ENCODE assay signal across 9 mouse cellular contexts in the genomic region with DNA sequence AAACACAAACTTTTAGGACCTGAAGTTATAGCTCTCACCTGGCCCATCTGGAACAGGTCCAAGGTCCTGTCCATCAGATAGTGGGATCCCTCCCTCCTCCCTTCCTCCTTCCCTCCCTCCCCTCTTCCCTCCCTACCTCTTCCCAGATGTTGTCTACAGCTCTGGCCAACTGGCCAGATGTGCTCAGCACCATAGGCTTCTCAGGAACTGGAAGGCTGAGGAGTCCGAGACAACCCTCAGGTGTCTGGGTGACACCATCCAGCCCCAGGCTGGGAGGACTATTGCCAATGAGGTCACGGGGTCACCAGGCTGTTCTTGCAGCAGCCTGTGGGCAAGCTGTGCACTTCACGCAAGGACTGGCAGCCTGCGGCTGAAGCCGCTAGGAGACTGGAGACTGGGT.
DNase-seq lines count a peak whose midpoint lies in the region; ATAC-seq and TF ChIP-seq lines count a peak whose summit lies in the region.
"Had no signal": no experiment of that assay in that cellular context is flagged by ENCODE, and none has a peak within 500 bp of the region (broad histone marks: within the 10 kb centered on the region; RNA-seq: fewer than 3 reads in every experiment).

No protein-coding gene starts in this region.

- H3K9ac ChIP-seq in lung, embryonic 14.5 days = no peak overlapping the region
- no peak overlapping the region for H3K9ac ChIP-seq in embryonic facial prominence, embryonic 14.5 days (ENCODE audit: low read depth, low read length)
- H3K9ac ChIP-seq in limb, embryonic 13.5 days = no peak overlapping the region

- TF ChIP-seq CTCF in lung, embryonic 14.5 days (IDR thresholded peaks at IDR 0.05; ENCODE audit: low read depth) = no peak

- H3K4me2 ChIP-seq in lung, embryonic 14.5 days = no peak overlapping the region
- no peak overlapping the region for H3K4me2 ChIP-seq in embryonic facial prominence, embryonic 14.5 days (ENCODE audit: low read depth, low read length)
- no peak overlapping the region for H3K4me2 ChIP-seq in limb, embryonic 13.5 days (replicated peaks)

- peaks cover 34% of the 10 kb centered on the region for H3K4me1 ChIP-seq in lung, embryonic 14.5 days (ENCODE audit: insufficient read depth)
- H3K4me1 ChIP-seq in embryonic facial prominence, embryonic 14.5 days (ENCODE audit: control insufficient read depth, insufficient read depth, low read length) = peaks cover 61% of the 10 kb centered on the region
- H3K4me1 ChIP-seq in limb, embryonic 13.5 days = peaks cover 81% of the 10 kb centered on the region

- no peaks in the 10 kb centered on the region for H3K36me3 ChIP-seq in lung, embryonic 14.5 days (ENCODE audit: insufficient read depth)
- H3K36me3 ChIP-seq in embryonic facial prominence, embryonic 14.5 days (ENCODE audit: control insufficient read depth, insufficient read depth, low read length) = no peaks in the 10 kb centered on the region
- no peaks in the 10 kb centered on the region for H3K36me3 ChIP-seq in limb, embryonic 13.5 days

- H3K27me3 ChIP-seq in lung, embryonic 14.5 days (ENCODE audit: insufficient read depth, low read length) = no peaks in the 10 kb centered on the region
- no peaks in the 10 kb centered on the region for H3K27me3 ChIP-seq in embryonic facial prominence, embryonic 14.5 days (replicated peaks; ENCODE audit: control insufficient read depth, insufficient read depth, low read length)
- H3K27me3 ChIP-seq in limb, embryonic 13.5 days = peaks cover 13% of the 10 kb centered on the region

- H3K9me3 ChIP-seq in lung, embryonic 14.5 days (ENCODE audit: low read depth, low read length) = no peaks in the 10 kb centered on the region
- H3K9me3 ChIP-seq in embryonic facial prominence, embryonic 14.5 days (ENCODE audit: control insufficient read depth, low read length) = no peaks in the 10 kb centered on the region
- H3K9me3 ChIP-seq in limb, embryonic 13.5 days = no peaks in the 10 kb centered on the region

- WGBS in lung, embryonic 14.5 days = 46% methylated on average over 5 of the region's 5 CpGs
- WGBS in embryonic facial prominence, embryonic 14.5 days = 43% methylated on average over 5 of the region's 5 CpGs
- WGBS in limb, embryonic 13.5 days = 39% methylated on average over 5 of the region's 5 CpGs

- DNase-seq in embryo, embryonic 11 days = peak; percentile 56
- no peak for DNase-seq in embryo, embryonic 10.5 days (ENCODE audit: low spot score)
- peak; percentile 62 for DNase-seq in lung, embryonic 14.5 days
- DNase-seq in lung, postnatal 14 days = no peak
- peak; percentile 72 for DNase-seq in embryonic facial prominence, embryonic 14.5 days (ENCODE audit: low spot score)
- no peak for DNase-seq in spleen, postnatal 36 days (ENCODE audit: low spot score in 2 of 2)
- no peak for DNase-seq in spleen, postnatal 10 days (ENCODE audit: low spot score in 2 of 2)
- DNase-seq: cerebellum, adult 11 months had no signal

- no peak overlapping the region for H3K4me3 ChIP-seq in lung, embryonic 14.5 days (ENCODE audit: low read depth, low read length)
- no peak overlapping the region for H3K4me3 ChIP-seq in embryonic facial prominence, embryonic 14.5 days (ENCODE audit: low read depth, low read length)
- H3K4me3 ChIP-seq in limb, embryonic 13.5 days = no peak overlapping the region

- peak overlapping the region; percentile 86 for H3K27ac ChIP-seq in lung, embryonic 14.5 days (ENCODE audit: low read depth)
- H3K27ac ChIP-seq in embryonic facial prominence, embryonic 14.5 days (replicated peaks; ENCODE audit: low read depth, low read length) = peak overlapping the region; percentile 85
- H3K27ac ChIP-seq in limb, embryonic 13.5 days = peak overlapping the region; percentile 86

- no peak for ATAC-seq in lung, embryonic 14.5 days (ENCODE audit: insufficient read depth)
- no peak for ATAC-seq in embryonic facial prominence, embryonic 14.5 days (ENCODE audit: low read depth)
- peak; percentile 28; the same call in 1 of the 2 replicates for ATAC-seq in limb, embryonic 13.5 days (ENCODE audit: low FRiP score, low read depth)

Comparison
In these comparisons a context has a peak if more than half of its experiments do, and no peak if none do; other contexts are left out.
1. DNase-seq: peak in embryo, embryonic 11 days (single experiment), lung, embryonic 14.5 days (single experiment) and embryonic facial prominence, embryonic 14.5 days (single experiment); none in embryo, embryonic 10.5 days (single experiment), lung, postnatal 14 days (single experiment), spleen, postnatal 36 days (0 of 2) and spleen, postnatal 10 days (0 of 2).
2. Peak in every context shown above with its lines, with median percentiles within 50 percentile points of each other: H3K27ac ChIP-seq.